Mouse (Mus musculus) G1E (cell line): ENCODE measurements around the gene Sec22a. TPM values are rescaled to one million over a fixed set of nuclear protein-coding genes. Genes with fewer than 3 reads are reported as not detected.

Source experiments
- ATAC-seq: 2 replicates; pipeline ENCODE4 v1.8.0; 2016; ENCODE audit warnings: mild to moderate bottlenecking; ENCODE audit not compliant: insufficient number of reproducible peaks, poor library complexity, low FRiP score, severe bottlenecking; ENCODE audit errors: extremely low read depth
- DNase-seq: peaks from one replicate; pipeline ENCODE4 v3.0.0; 2012; ENCODE audit warnings: low spot score
- H3K27me3 ChIP-seq: 2 replicates; pipeline ENCODE4 v1.6.1; 2012; ENCODE audit warnings: mild to moderate bottlenecking, low read length, inconsistent platforms; ENCODE audit not compliant: insufficient read depth
- H3K36me3 ChIP-seq: replicated peaks from 2 replicates; pipeline ENCODE3; 2012; ENCODE audit warnings: mild to moderate bottlenecking, inconsistent platforms
- H3K4me1 ChIP-seq: 2 replicates; pipeline ENCODE4 v1.6.1; 2012; ENCODE audit warnings: low read depth, low read length, inconsistent platforms, mixed read lengths; ENCODE audit not compliant: insufficient read depth
- H3K4me3 ChIP-seq: 2 replicates; pipeline ENCODE4 v1.5.1; 2012; ENCODE audit warnings: low read depth, mild to moderate bottlenecking, inconsistent platforms, low read length, moderate library complexity, mixed read lengths
- H3K9me3 ChIP-seq: replicated peaks from 2 replicates; pipeline ENCODE4 v1.6.1; 2012; ENCODE audit warnings: inconsistent platforms
- CTCF ChIP-seq: IDR thresholded peaks from 2 replicates; pipeline ENCODE4 v1.5.1; 2012; ENCODE audit warnings: low read depth, low read length, inconsistent platforms, mixed read lengths
- GATA1 ChIP-seq: IDR thresholded peaks from 2 replicates; pipeline ENCODE4 v1.6.1; 2012; ENCODE audit warnings: borderline replicate concordance, low read length, inconsistent platforms, mixed read lengths
- GATA2 ChIP-seq: IDR thresholded peaks from 2 replicates; pipeline ENCODE4 v1.6.1; 2012; ENCODE audit warnings: low read depth, low read length, inconsistent platforms, borderline replicate concordance
- POLR2AphosphoS5 ChIP-seq: IDR thresholded peaks from 2 replicates; pipeline ENCODE4 v1.6.1; 2012; ENCODE audit warnings: low read depth, low read length, inconsistent platforms; ENCODE audit not compliant: insufficient replicate concordance
- TAL1 ChIP-seq: conservative IDR thresholded peaks from 2 replicates; pipeline ENCODE4 v1.6.1; 2012; ENCODE audit warnings: low read depth, low read length, inconsistent platforms, mixed read lengths
- polyA plus RNA-seq: library from polyadenylated mRNA; stranded (reverse); fragments of >175 nt; gene quantifications from 2 replicates; pipeline ENCODE4 v1.2.3, GENCODE M21; 2012
- total RNA-seq, 2 experiments: library from RNA; stranded (forward) in 1 of 2; stranded (reverse) in 1 of 2; fragments of 200-1000 nt in 1 of 2; fragments of >200 nt in 1 of 2; fragmentation: Nextera tagmentation in 1 of 2; gene quantifications; 2 replicates each; pipeline ENCODE4 v1.2.3; 2014 to 2017

Sec22a gene
- total and polyA plus RNA-seq, 3 experiments, result 0.46 to 26.7 (median 16.3) TPM

DNA sequence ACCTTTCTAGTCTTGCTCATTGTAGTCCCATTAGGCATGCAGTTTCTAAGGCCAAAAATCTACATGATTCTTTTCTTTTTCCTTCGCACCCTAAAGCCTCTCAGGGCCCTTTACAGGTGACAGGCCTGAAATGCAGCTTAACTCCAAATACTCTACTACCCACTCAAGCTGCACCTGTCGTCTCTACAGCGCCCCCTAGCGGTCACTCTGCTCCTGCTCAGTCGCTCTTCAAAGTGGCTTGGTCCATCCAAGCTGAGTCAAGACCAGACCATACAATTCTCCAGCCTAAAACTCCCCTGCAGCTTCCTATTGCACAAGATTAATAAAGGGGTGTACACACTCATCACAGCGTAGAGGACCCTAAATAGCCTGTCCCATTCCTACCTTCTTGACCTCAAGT lies 3.1 kb downstream of the Sec22a start:
- no peak for ATAC-seq

GRCm38 (mm10) chr16:35357449-35357848 lies 6.3 kb downstream of the Sec22a start:
- Histone ChIP-seq H3K4me3 (no peak overlapping the region), H3K9me3 (no peaks in the 10 kb centered on the region), H3K27me3 (no peaks in the 10 kb centered on the region), H3K4me1 (peaks cover 3% of the 10 kb centered on the region; the same call in 1 of the 2 replicates), H3K36me3 (peaks cover 54% of the 10 kb centered on the region)
- DNase-seq (no peak), ATAC-seq (no peak)
- TF ChIP-seq TAL1 (no peak), GATA2 (no peak)

More for the DNA sequence above, 3.1 kb downstream of the Sec22a start:
- H3K9me3 ChIP-seq, result peaks cover 2% of the 10 kb centered on the region; the same call in 1 of the 2 replicates
- no peak overlapping the region for H3K4me3 ChIP-seq
- TF ChIP-seq CTCF (peak; percentile 74), GATA1 (no peak)
- H3K4me1 ChIP-seq, result peaks cover 21% of the 10 kb centered on the region
- peaks cover 37% of the 10 kb centered on the region for H3K36me3 ChIP-seq
- H3K27me3 ChIP-seq, result no peaks in the 10 kb centered on the region
- peak; percentile 21 for DNase-seq

DNA sequence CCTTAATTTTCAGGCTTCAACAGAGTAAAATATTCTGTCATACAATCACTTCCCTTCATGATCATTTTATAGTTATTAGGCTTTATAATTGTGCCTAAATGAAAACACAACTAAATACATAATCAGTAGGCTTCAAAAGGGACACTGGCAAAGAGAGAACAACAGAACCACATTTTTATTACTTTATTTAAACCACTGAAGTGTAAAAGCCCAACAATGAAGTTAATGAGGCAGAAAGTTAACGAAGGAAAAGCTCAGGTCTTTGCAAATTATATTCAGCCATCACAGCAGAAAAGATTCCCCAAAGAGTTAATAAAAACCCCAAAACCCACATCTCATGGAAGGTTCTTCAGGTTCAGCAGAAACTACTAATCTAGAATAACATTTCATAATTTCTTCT lies 33.3 kb downstream of the Sec22a start:
- ATAC-seq (no peak), DNase-seq (no peak)
- H3K4me1 ChIP-seq, result no peaks in the 10 kb centered on the region
- peaks cover 25% of the 10 kb centered on the region for H3K36me3 ChIP-seq
- no peak overlapping the region for H3K4me3 ChIP-seq
- no peaks in the 10 kb centered on the region for H3K9me3 ChIP-seq
- H3K27me3 ChIP-seq, result no peaks in the 10 kb centered on the region
- TF ChIP-seq POLR2AphosphoS5 (no peak), TAL1 (no peak), GATA2 (no peak), GATA1 (no peak), CTCF (no peak)

DNA sequence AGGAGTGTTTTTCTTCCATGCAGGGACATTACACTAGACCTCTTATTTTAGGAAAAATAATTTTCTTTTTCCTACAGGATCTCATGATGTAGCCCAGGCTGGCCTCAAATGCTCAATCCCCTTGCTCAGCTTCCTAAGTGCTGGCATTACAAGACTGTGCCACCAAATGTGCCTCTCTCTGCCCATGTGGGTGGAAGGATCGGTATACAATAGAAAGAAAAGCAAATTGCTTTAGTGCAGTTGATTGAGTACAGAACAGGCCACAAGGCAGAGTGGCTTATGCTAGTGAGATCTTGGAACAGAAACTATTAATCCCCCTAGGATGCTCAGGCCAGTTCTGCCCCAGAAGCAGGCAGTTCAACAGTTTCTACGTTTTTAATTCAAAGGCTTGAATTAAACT lies 43.9 kb downstream of the Sec22a start:
- ATAC-seq (no peak), DNase-seq (no peak)
- H3K36me3 ChIP-seq, result peaks cover 19% of the 10 kb centered on the region
- no peaks in the 10 kb centered on the region for H3K27me3 ChIP-seq
- no peaks in the 10 kb centered on the region for H3K4me1 ChIP-seq
- H3K9me3 ChIP-seq, result no peaks in the 10 kb centered on the region
- no peak overlapping the region for H3K4me3 ChIP-seq
- TF ChIP-seq CTCF (no peak), POLR2AphosphoS5 (no peak), GATA1 (no peak), TAL1 (no peak), GATA2 (no peak)

GRCm38 (mm10) chr16:35319335-35319734 lies 44.4 kb downstream of the Sec22a start:
- H3K4me3 ChIP-seq, result no peak overlapping the region
- DNase-seq, result no peak

DNA sequence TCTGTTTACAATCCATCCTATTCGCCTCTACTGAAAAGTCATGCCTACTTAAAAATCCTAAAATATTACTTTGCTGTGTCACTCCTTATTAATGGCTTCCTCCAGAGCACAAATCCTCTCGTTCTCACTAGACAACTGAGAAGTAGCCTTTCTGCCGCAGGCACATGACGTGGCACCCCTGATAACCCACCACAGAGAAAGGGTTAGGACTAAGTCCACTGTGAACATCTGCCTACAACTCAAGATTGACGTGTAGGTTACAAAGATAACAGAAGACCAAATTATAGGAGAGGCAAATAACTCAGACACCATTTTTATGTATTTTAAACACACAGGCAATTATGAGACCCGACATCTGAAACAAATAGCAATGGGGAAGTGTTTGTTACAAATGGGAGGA lies 45.3 kb downstream of the Sec22a start:
- no peak for DNase-seq
- ATAC-seq, result no peak
- Histone ChIP-seq H3K27me3 (no peaks in the 10 kb centered on the region), H3K4me1 (no peaks in the 10 kb centered on the region), H3K9me3 (no peaks in the 10 kb centered on the region), H3K36me3 (peaks cover 29% of the 10 kb centered on the region), H3K4me3 (no peak overlapping the region)
- TF ChIP-seq POLR2AphosphoS5 (no peak), GATA1 (no peak)

More at GRCm38 (mm10) chr16:35319335-35319734, 44.4 kb downstream of the Sec22a start:
- peaks cover 24% of the 10 kb centered on the region for H3K36me3 ChIP-seq
- TF ChIP-seq POLR2AphosphoS5 (no peak), TAL1 (no peak), GATA2 (no peak), GATA1 (no peak), CTCF (no peak)
- no peaks in the 10 kb centered on the region for H3K27me3 ChIP-seq
- no peak for ATAC-seq
- no peaks in the 10 kb centered on the region for H3K9me3 ChIP-seq
- H3K4me1 ChIP-seq, result no peaks in the 10 kb centered on the region

GRCm38 (mm10) chr16:35317460-35317859 lies 46.3 kb downstream of the Sec22a start:
- DNase-seq, result no peak

More at GRCm38 (mm10) chr16:35317460-35317859, 46.3 kb downstream of the Sec22a start:
- Histone ChIP-seq H3K4me1 (no peaks in the 10 kb centered on the region), H3K4me3 (no peak overlapping the region), H3K36me3 (peaks cover 33% of the 10 kb centered on the region), H3K27me3 (no peaks in the 10 kb centered on the region), H3K9me3 (no peaks in the 10 kb centered on the region)
- TF ChIP-seq GATA1, result no peak
- no peak for TF ChIP-seq POLR2AphosphoS5
- TF ChIP-seq TAL1, result no peak
- no peak for TF ChIP-seq GATA2
- TF ChIP-seq CTCF, result no peak
- ATAC-seq, result no peak
